Mouse (Mus musculus) liver, embryonic 16.5 days (tissue): ENCODE data around the gene March5. TPM values are rescaled to one million over a fixed set of nuclear protein-coding genes. Genes with fewer than 3 reads are reported as not detected.

Experiments used
- ATAC-seq: fragments of 200-750 bp; cut with Nextera tagmentation; 2 replicates; pipeline ENCODE4 v1.8.0; 2017; ENCODE audit warnings: low read depth, mild to moderate bottlenecking, moderate number of reproducible peaks, moderate library complexity
- H3K27ac ChIP-seq: fragments of 300-500 bp; sonication (generic); 2 replicates; pipeline ENCODE4 v1.5.1; 2014; ENCODE audit warnings: mild to moderate bottlenecking, low read length
- H3K27me3 ChIP-seq: fragments of 300-500 bp; sonication (generic); 2 replicates; pipeline ENCODE4 v1.6.1; 2014; ENCODE audit warnings: low read depth, low read length, mixed read lengths; ENCODE audit not compliant: control insufficient read depth, insufficient read depth
- H3K36me3 ChIP-seq: fragments of 300-500 bp; sonication (generic); 2 replicates; pipeline ENCODE4 v1.6.1; 2014; ENCODE audit warnings: mild to moderate bottlenecking; ENCODE audit not compliant: control insufficient read depth, insufficient read depth
- H3K4me1 ChIP-seq: fragments of 300-500 bp; sonication (generic); 2 replicates; pipeline ENCODE4 v1.6.1; 2014; ENCODE audit warnings: low read depth, low read length, mixed read lengths; ENCODE audit not compliant: control insufficient read depth
- H3K4me2 ChIP-seq: fragments of 300-500 bp; sonication (generic); 2 replicates; pipeline ENCODE4 v1.6.1; 2014; ENCODE audit warnings: low read depth, low read length, mixed read lengths
- H3K4me3 ChIP-seq: fragments of 300-500 bp; sonication (generic); 2 replicates; pipeline ENCODE4 v1.5.1; 2014; ENCODE audit warnings: low read depth, mild to moderate bottlenecking, low read length
- H3K9ac ChIP-seq: fragments of 300-500 bp; sonication (generic); 2 replicates; pipeline ENCODE4 v1.6.1; 2014; ENCODE audit warnings: low read depth, low read length
- H3K9me3 ChIP-seq: fragments of 300-500 bp; sonication (generic); replicated peaks from 2 replicates; pipeline ENCODE4 v1.6.1; 2016; ENCODE audit warnings: low read length; ENCODE audit not compliant: control insufficient read depth
- WGBS: fragments of 180-500 bp; shearing (Covaris S2); extraction: QIAGEN DNeasy Blood & Tissue Kit; methylation state at CpG from one replicate; pipeline ENCODE4 v1.1.7; 2014; ENCODE audit not compliant: insufficient replicate concordance; 5-methylcytosine and 5-hydroxymethylcytosine counted together
- polyA plus RNA-seq: library from polyadenylated mRNA; unstranded; fragments of >200 nt; fragmentation: Nextera tagmentation; extraction: Ambion mirVana; gene quantifications from 2 replicates; pipeline ENCODE4 v1.2.1, GENCODE M21; 2015

March5 gene
- polyA plus RNA-seq, 1 experiment from 2014 or later: 145 TPM

GRCm38 (mm10) chr19:37265333-37266103, 58.2 kb downstream of the March5 start:
- H3K36me3 ChIP-seq: no peaks in the 10 kb centered on the region; the same call in 1 of the 2 replicates
- peaks cover 6% of the 10 kb centered on the region for H3K4me1 ChIP-seq
- no peaks in the 10 kb centered on the region for H3K27me3 ChIP-seq
- no peak overlapping the region for H3K9ac ChIP-seq
- peak; percentile 56 for ATAC-seq
- H3K9me3 ChIP-seq: no peaks in the 10 kb centered on the region
- WGBS: 29% methylated on average over 10 of the region's 10 CpGs
- H3K4me2 ChIP-seq: no peak overlapping the region
- H3K27ac ChIP-seq: no peak overlapping the region
- no peak overlapping the region for H3K4me3 ChIP-seq

GRCm38 (mm10) chr19:37269106-37269505, 61.8 kb downstream of the March5 start:
- Histone ChIP-seq H3K27ac (no peak overlapping the region), H3K4me1 (peaks cover 6% of the 10 kb centered on the region), H3K9ac (no peak overlapping the region), H3K4me2 (no peak overlapping the region), H3K9me3 (no peaks in the 10 kb centered on the region), H3K4me3 (no peak overlapping the region), H3K27me3 (no peaks in the 10 kb centered on the region), H3K36me3 (no peaks in the 10 kb centered on the region; the same call in 1 of the 2 replicates)
- no peak for ATAC-seq
- 82% methylated on average over 16 of the region's 16 CpGs for WGBS

Other genes with a start within 250 kb of the March5 start
- 3.7 and 3.8 TPM in 2 replicates for gene Cpeb3, start 1.1 kb downstream of the March5 start, polyA plus RNA-seq
- 21.3 and 24.7 TPM in 2 replicates for gene Ide, start 130.3 kb downstream of the March5 start, polyA plus RNA-seq
- 50.1 and 54.8 TPM in 2 replicates for gene Kif11, start 168.9 kb downstream of the March5 start, polyA plus RNA-seq
- gene Hhex, start 227.3 kb downstream of the March5 start, polyA plus RNA-seq: 34.2 and 34.6 TPM in 2 replicates